Mouse (Mus musculus) bone marrow, adult 2 months (tissue): Measurements from ENCODE around the gene Fam126a.
"Not testable (repeated sequence)": the region's sequence is repeated elsewhere in the genome, so short reads cannot be mapped to it uniquely, and the experiment has no call there.

Experiments
- CTCF ChIP-seq: fragments of 200-500 bp; IDR thresholded peaks from 2 replicates; pipeline ENCODE4 v1.5.1; 2011; ENCODE audit warnings: low read length, control low read depth; ENCODE audit not compliant: control insufficient read depth, insufficient read depth
- POLR2A ChIP-seq: fragments of 200-500 bp; IDR thresholded peaks from 2 replicates; pipeline ENCODE4 v1.6.1; 2011; ENCODE audit warnings: low read depth, mild to moderate bottlenecking, control low read depth, low read length, borderline replicate concordance; ENCODE audit not compliant: control insufficient read depth

- not testable (repeated sequence) for TF ChIP-seq POLR2A, CTCF
Observed at GRCm38 (mm10) chr5:23871323-23871722, 159.2 kb downstream of the Fam126a start.
